Mouse (Mus musculus): ENCODE data around the gene Tex48.

The Tex48 gene

GRCm38 (mm10) chr4:63608391-63608790 is 13.8 kb downstream of the Tex48 start:
- H3K27me3 ChIP-seq (ENCODE audit: control insufficient read depth, insufficient read depth, low read length, poor library complexity, severe bottlenecking), result no peaks in the 10 kb centered on the region
- no peaks in the 10 kb centered on the region for H3K36me3 ChIP-seq (ENCODE audit: control insufficient read depth, insufficient read depth, low read length, poor library complexity, severe bottlenecking)
- DNase-seq (ENCODE audit: low read depth, low spot score), result no peak

GRCm38 (mm10) chr4:63605968-63606367 is 16.3 kb downstream of the Tex48 start:
- no peaks in the 10 kb centered on the region for H3K27me3 ChIP-seq (ENCODE audit: control insufficient read depth, insufficient read depth, low read length, poor library complexity, severe bottlenecking)
- DNase-seq (ENCODE audit: low read depth, low spot score), result no peak

GRCm38 (mm10) chr4:63605545-63605944 is 16.7 kb downstream of the Tex48 start:
- Histone ChIP-seq H3K27me3 (ENCODE audit: control insufficient read depth, insufficient read depth, low read length, poor library complexity, severe bottlenecking) (no peaks in the 10 kb centered on the region), H3K36me3 (ENCODE audit: control insufficient read depth, insufficient read depth, low read length, poor library complexity, severe bottlenecking) (no peaks in the 10 kb centered on the region)
- no peak for DNase-seq (ENCODE audit: low read depth, low spot score)

More at GRCm38 (mm10) chr4:63605968-63606367, 16.3 kb downstream of the Tex48 start:
- H3K36me3 ChIP-seq (ENCODE audit: control insufficient read depth, insufficient read depth, low read length, poor library complexity, severe bottlenecking), result no peaks in the 10 kb centered on the region

- no peak for DNase-seq (ENCODE audit: low read depth, low spot score)
Observed at GRCm38 (mm10) chr4:63604945-63605344, 17.3 kb downstream of the Tex48 start, which contains the start of gene Gm11213. Gm11213 (minus strand) TSS chr4:63605261.

GRCm38 (mm10) chr4:63601263-63601662 is 21.0 kb downstream of the Tex48 start:
- DNase-seq (ENCODE audit: low read depth, low spot score), result no peak
- H3K27me3 ChIP-seq (ENCODE audit: control insufficient read depth, insufficient read depth, low read length, poor library complexity, severe bottlenecking), result no peaks in the 10 kb centered on the region
- H3K36me3 ChIP-seq (ENCODE audit: control insufficient read depth, insufficient read depth, low read length, poor library complexity, severe bottlenecking), result no peaks in the 10 kb centered on the region

More at GRCm38 (mm10) chr4:63604945-63605344, 17.3 kb downstream of the Tex48 start, which contains the start of gene Gm11213:
- Histone ChIP-seq H3K36me3 (ENCODE audit: control insufficient read depth, insufficient read depth, low read length, poor library complexity, severe bottlenecking) (no peaks in the 10 kb centered on the region), H3K27me3 (ENCODE audit: control insufficient read depth, insufficient read depth, low read length, poor library complexity, severe bottlenecking) (no peaks in the 10 kb centered on the region)

- no peak for DNase-seq (ENCODE audit: low read depth, low spot score)
- Histone ChIP-seq H3K36me3 (ENCODE audit: control insufficient read depth, insufficient read depth, low read length, poor library complexity, severe bottlenecking) (no peaks in the 10 kb centered on the region), H3K27me3 (ENCODE audit: control insufficient read depth, insufficient read depth, low read length, poor library complexity, severe bottlenecking) (no peaks in the 10 kb centered on the region)
Observed at GRCm38 (mm10) chr4:63600786-63601185, 21.4 kb downstream of the Tex48 start.

- Histone ChIP-seq H3K27me3 (ENCODE audit: control insufficient read depth, insufficient read depth, low read length, poor library complexity, severe bottlenecking) (no peaks in the 10 kb centered on the region), H3K36me3 (ENCODE audit: control insufficient read depth, insufficient read depth, low read length, poor library complexity, severe bottlenecking) (no peaks in the 10 kb centered on the region)
- no peak for DNase-seq (ENCODE audit: low read depth, low spot score)
Observed at GRCm38 (mm10) chr4:63596010-63596409, 26.2 kb downstream of the Tex48 start.

GRCm38 (mm10) chr4:63595259-63595658 is 27.0 kb downstream of the Tex48 start:
- Histone ChIP-seq H3K27me3 (ENCODE audit: control insufficient read depth, insufficient read depth, low read length, poor library complexity, severe bottlenecking) (no peaks in the 10 kb centered on the region), H3K36me3 (ENCODE audit: control insufficient read depth, insufficient read depth, low read length, poor library complexity, severe bottlenecking) (no peaks in the 10 kb centered on the region)
- peak; percentile 69 for DNase-seq (ENCODE audit: low read depth, low spot score)

GRCm38 (mm10) chr4:63594459-63595110 is 27.6 kb downstream of the Tex48 start:
- Histone ChIP-seq H3K36me3 (ENCODE audit: control insufficient read depth, insufficient read depth, low read length, poor library complexity, severe bottlenecking) (no peaks in the 10 kb centered on the region), H3K27me3 (ENCODE audit: control insufficient read depth, insufficient read depth, low read length, poor library complexity, severe bottlenecking) (no peaks in the 10 kb centered on the region)
- no peak for DNase-seq (ENCODE audit: low read depth, low spot score)

- Histone ChIP-seq H3K27me3 (ENCODE audit: control insufficient read depth, insufficient read depth, low read length, poor library complexity, severe bottlenecking) (no peaks in the 10 kb centered on the region), H3K36me3 (ENCODE audit: control insufficient read depth, insufficient read depth, low read length, poor library complexity, severe bottlenecking) (no peaks in the 10 kb centered on the region)
- peak; percentile 16 for DNase-seq (ENCODE audit: low read depth, low spot score)
Observed at GRCm38 (mm10) chr4:63590538-63590937, 31.7 kb downstream of the Tex48 start.

- Histone ChIP-seq H3K36me3 (ENCODE audit: control insufficient read depth, insufficient read depth, low read length, poor library complexity, severe bottlenecking) (no peaks in the 10 kb centered on the region), H3K27me3 (ENCODE audit: control insufficient read depth, insufficient read depth, low read length, poor library complexity, severe bottlenecking) (no peaks in the 10 kb centered on the region)
- DNase-seq (ENCODE audit: low read depth, low spot score), result peak; percentile 36
Observed at GRCm38 (mm10) chr4:63589987-63590386, 32.2 kb downstream of the Tex48 start.

GRCm38 (mm10) chr4:63586240-63586639 is 36.0 kb downstream of the Tex48 start:
- no peak for DNase-seq (ENCODE audit: low read depth, low spot score)
- Histone ChIP-seq H3K27me3 (ENCODE audit: control insufficient read depth, insufficient read depth, low read length, poor library complexity, severe bottlenecking) (no peaks in the 10 kb centered on the region), H3K36me3 (ENCODE audit: control insufficient read depth, insufficient read depth, low read length, poor library complexity, severe bottlenecking) (peaks cover 1% of the 10 kb centered on the region)

- no peak for DNase-seq (ENCODE audit: low read depth, low spot score)
- H3K27me3 ChIP-seq (ENCODE audit: control insufficient read depth, insufficient read depth, low read length, poor library complexity, severe bottlenecking), result no peaks in the 10 kb centered on the region
- H3K36me3 ChIP-seq (ENCODE audit: control insufficient read depth, insufficient read depth, low read length, poor library complexity, severe bottlenecking), result peaks cover 3% of the 10 kb centered on the region
Observed at GRCm38 (mm10) chr4:63585216-63585615, 37.0 kb downstream of the Tex48 start.

- DNase-seq (ENCODE audit: low read depth, low spot score), result no peak
- Histone ChIP-seq H3K27me3 (ENCODE audit: control insufficient read depth, insufficient read depth, low read length, poor library complexity, severe bottlenecking) (no peaks in the 10 kb centered on the region), H3K36me3 (ENCODE audit: control insufficient read depth, insufficient read depth, low read length, poor library complexity, severe bottlenecking) (peaks cover 5% of the 10 kb centered on the region)
Observed at GRCm38 (mm10) chr4:63582580-63582979, 39.6 kb downstream of the Tex48 start.

- peaks cover 5% of the 10 kb centered on the region for H3K36me3 ChIP-seq (ENCODE audit: control insufficient read depth, insufficient read depth, low read length, poor library complexity, severe bottlenecking)
- no peaks in the 10 kb centered on the region for H3K27me3 ChIP-seq (ENCODE audit: control insufficient read depth, insufficient read depth, low read length, poor library complexity, severe bottlenecking)
- no peak for DNase-seq (ENCODE audit: low read depth, low spot score)
Observed at GRCm38 (mm10) chr4:63580078-63580477, 42.1 kb downstream of the Tex48 start.

- H3K27me3 ChIP-seq (ENCODE audit: control insufficient read depth, insufficient read depth, low read length, poor library complexity, severe bottlenecking), result no peaks in the 10 kb centered on the region
- no peak for DNase-seq (ENCODE audit: low read depth, low spot score)
- H3K36me3 ChIP-seq (ENCODE audit: control insufficient read depth, insufficient read depth, low read length, poor library complexity, severe bottlenecking), result peaks cover 5% of the 10 kb centered on the region
Observed at GRCm38 (mm10) chr4:63579649-63580048, 42.6 kb downstream of the Tex48 start.
